Mouse (Mus musculus) limb, embryonic 14.5 days (tissue): ENCODE measurements around the gene Fads2. TPM values are rescaled to one million over a fixed set of nuclear protein-coding genes. Genes with fewer than 3 reads are reported as not detected.
A peak's percentile ranks its signal among the peaks of the same experiment; 100 is the strongest.

Source experiments
- ATAC-seq: fragments of 200-750 bp; cut with Nextera tagmentation; 2 replicates; pipeline ENCODE4 v1.8.0; 2017; ENCODE audit warnings: low read depth, moderate number of reproducible peaks, moderate TSS enrichment; ENCODE audit not compliant: low FRiP score
- DNase-seq: peaks from one replicate; pipeline ENCODE4 v3.0.0-alpha.2; 2015; ENCODE audit warnings: low spot score
- H3K27ac ChIP-seq: fragments of 300-500 bp; sonication (generic); replicated peaks from 2 replicates; pipeline ENCODE4 v1.5.1; 2014; ENCODE audit warnings: low read depth, mild to moderate bottlenecking, low read length, moderate library complexity, mixed read lengths
- H3K27me3 ChIP-seq: fragments of 300-500 bp; sonication (generic); 2 replicates; pipeline ENCODE4 v1.6.1; 2014; ENCODE audit warnings: low read length, mixed read lengths; ENCODE audit not compliant: control insufficient read depth, insufficient read depth
- H3K36me3 ChIP-seq: fragments of 300-500 bp; sonication (generic); 2 replicates; pipeline ENCODE4 v1.6.1; 2014; ENCODE audit warnings: mild to moderate bottlenecking, low read length, moderate library complexity, mixed read lengths; ENCODE audit not compliant: control insufficient read depth, insufficient read depth
- H3K4me1 ChIP-seq: fragments of 300-500 bp; sonication (generic); 2 replicates; pipeline ENCODE4 v1.6.1; 2014; ENCODE audit warnings: antibody characterized with exemption, low read length, mixed read lengths; ENCODE audit not compliant: control insufficient read depth, insufficient read depth
- H3K4me2 ChIP-seq: fragments of 300-500 bp; sonication (generic); replicated peaks from 2 replicates; pipeline ENCODE4 v1.6.1; 2014; ENCODE audit warnings: low read depth, mild to moderate bottlenecking, low read length, moderate library complexity; ENCODE audit not compliant: severe bottlenecking
- H3K4me3 ChIP-seq: fragments of 300-500 bp; sonication (generic); replicated peaks from 2 replicates; pipeline ENCODE4 v1.5.1; 2014; ENCODE audit warnings: low read length
- H3K9ac ChIP-seq: fragments of 300-500 bp; sonication (generic); 2 replicates; pipeline ENCODE4 v1.6.1; 2014; ENCODE audit warnings: mild to moderate bottlenecking, low read depth, low read length, moderate library complexity; ENCODE audit not compliant: severe bottlenecking
- H3K9me3 ChIP-seq: fragments of 300-500 bp; sonication (generic); 2 replicates; pipeline ENCODE4 v1.6.1; 2016; ENCODE audit warnings: low read length; ENCODE audit not compliant: control insufficient read depth
- POLR2A ChIP-seq: fragments of 200-500 bp; IDR thresholded peaks from 2 replicates; pipeline ENCODE4 v1.8.0; 2012; ENCODE audit warnings: inconsistent platforms, mild to moderate bottlenecking, moderate library complexity, borderline replicate concordance; ENCODE audit not compliant: insufficient read depth, insufficient read length; ENCODE audit errors: extremely low read depth
- WGBS: fragments of 180-500 bp; shearing (Covaris S2); extraction: QIAGEN DNeasy Blood & Tissue Kit; methylation state at CpG from one replicate; pipeline ENCODE4 v1.1.7; 2014; 5-methylcytosine and 5-hydroxymethylcytosine counted together
- polyA plus RNA-seq, 2 experiments: library from polyadenylated mRNA; depleted of rRNA in 1 of 2; stranded (reverse) in 1 of 2; unstranded in 1 of 2; fragments of >200 nt; fragmentation: Nextera tagmentation in 1 of 2; extraction: Ambion mirVana in 1 of 2; gene quantifications; 2 replicates each; pipeline versions ENCODE4 v1.2.1 to v1.2.3; 2012 to 2014

Gene Fads2
- polyA plus RNA-seq (2012; rRNA removed) (80.3 and 99.0 TPM in 2 replicates), polyA plus RNA-seq (2014; fragmentation: Nextera tagmentation; extraction: Ambion mirVana) (26.4 and 30.9 TPM in 2 replicates)

GRCm38 (mm10) chr19:10101341-10102053, at the start of gene Fads2:
Gene Fads2 (minus strand): TSS chr19:10101746.
- Histone ChIP-seq H3K27ac (peak within 1 kb of the TSS; percentile 84), H3K27me3 (no peaks in the 10 kb centered on the region), H3K4me2 (peak within 1 kb of the TSS; percentile 72), H3K4me3 (peak within 1 kb of the TSS; percentile 72), H3K36me3 (peaks cover 3% of the 10 kb centered on the region), H3K9me3 (no peaks in the 10 kb centered on the region), H3K4me1 (peaks cover 18% of the 10 kb centered on the region), H3K9ac (peak within 1 kb of the TSS; percentile 73)
- DNase-seq (peak; percentile 93), ATAC-seq (peak; percentile 94)
- peak; percentile 74; the same call in 1 of the 2 replicates for TF ChIP-seq POLR2A
- under 1% methylated on average over 35 of the region's 57 CpGs for WGBS

DNA sequence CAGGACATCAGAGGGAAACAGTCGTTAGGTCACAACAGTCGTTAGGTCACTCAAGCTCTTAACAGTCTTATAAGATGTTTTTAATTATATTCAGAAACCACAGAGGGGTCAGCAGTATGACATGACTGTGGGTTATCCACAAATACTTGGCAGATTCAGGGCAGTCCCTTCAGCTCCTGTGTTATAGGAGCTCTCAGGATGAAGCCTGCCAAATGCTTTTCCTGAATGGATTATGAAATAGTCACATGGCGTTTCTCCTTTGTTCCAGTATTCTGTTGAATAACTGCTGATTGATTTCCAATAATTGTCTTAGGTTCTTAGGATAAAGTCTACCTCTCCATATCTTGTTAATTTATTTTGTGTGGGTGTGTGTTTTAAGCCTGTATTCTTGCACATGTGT, 47.6 kb upstream of the Fads2 start:
- Histone ChIP-seq H3K27me3 (no peaks in the 10 kb centered on the region), H3K27ac (no peak overlapping the region), H3K9ac (no peak overlapping the region), H3K9me3 (0 out of 2 replicates have a peak, but pooled peaks cover 3% of the 10 kb centered on the region), H3K4me1 (no peaks in the 10 kb centered on the region), H3K4me2 (no peak overlapping the region), H3K36me3 (no peaks in the 10 kb centered on the region), H3K4me3 (no peak overlapping the region)
- DNase-seq (no peak), ATAC-seq (no peak)
- WGBS = 43% methylated on average over 3 of the region's 3 CpGs
- TF ChIP-seq POLR2A = no peak

DNA sequence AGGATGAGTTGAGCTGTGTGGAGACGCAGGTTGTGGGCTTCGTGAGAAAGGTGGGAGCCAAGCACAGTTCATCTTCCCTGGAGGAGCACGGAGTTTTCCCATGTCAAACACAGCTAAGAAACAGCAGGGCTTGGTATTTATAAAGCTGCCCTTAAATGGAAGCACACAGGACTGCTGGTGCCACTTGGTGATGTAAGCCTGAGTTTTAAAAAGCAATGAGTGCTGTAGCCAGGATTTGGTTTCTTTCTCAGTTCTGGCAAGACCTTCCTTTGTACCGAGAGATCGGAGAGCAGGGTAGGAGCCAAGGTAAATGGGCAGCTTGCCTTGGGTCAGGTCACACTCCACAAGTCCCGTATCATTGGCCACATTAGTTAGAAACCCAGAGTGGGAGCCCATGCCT, 47.0 kb upstream of the Fads2 start:
- no peak for TF ChIP-seq POLR2A
- H3K27ac ChIP-seq = no peak overlapping the region
- 80% methylated on average over 6 of the region's 6 CpGs for WGBS
- H3K36me3 ChIP-seq = no peaks in the 10 kb centered on the region
- no peak for ATAC-seq
- 0 out of 2 replicates have a peak, but pooled peaks cover 3% of the 10 kb centered on the region for H3K9me3 ChIP-seq
- H3K4me3 ChIP-seq = no peak overlapping the region
- no peak overlapping the region for H3K9ac ChIP-seq
- no peaks in the 10 kb centered on the region for H3K4me1 ChIP-seq
- no peak overlapping the region for H3K4me2 ChIP-seq
- DNase-seq = no peak
- no peaks in the 10 kb centered on the region for H3K27me3 ChIP-seq

- ATAC-seq = no peak
- Histone ChIP-seq H3K9me3 (no peaks in the 10 kb centered on the region), H3K4me2 (no peak overlapping the region), H3K4me3 (no peak overlapping the region), H3K27ac (no peak overlapping the region), H3K27me3 (no peaks in the 10 kb centered on the region), H3K4me1 (no peaks in the 10 kb centered on the region), H3K9ac (no peak overlapping the region), H3K36me3 (no peaks in the 10 kb centered on the region)
- no peak for TF ChIP-seq POLR2A
- 47% methylated on average over 4 of the region's 4 CpGs for WGBS
- DNase-seq = no peak
Measured at GRCm38 (mm10) chr19:10144464-10144863, 42.9 kb upstream of the Fads2 start.

DNA sequence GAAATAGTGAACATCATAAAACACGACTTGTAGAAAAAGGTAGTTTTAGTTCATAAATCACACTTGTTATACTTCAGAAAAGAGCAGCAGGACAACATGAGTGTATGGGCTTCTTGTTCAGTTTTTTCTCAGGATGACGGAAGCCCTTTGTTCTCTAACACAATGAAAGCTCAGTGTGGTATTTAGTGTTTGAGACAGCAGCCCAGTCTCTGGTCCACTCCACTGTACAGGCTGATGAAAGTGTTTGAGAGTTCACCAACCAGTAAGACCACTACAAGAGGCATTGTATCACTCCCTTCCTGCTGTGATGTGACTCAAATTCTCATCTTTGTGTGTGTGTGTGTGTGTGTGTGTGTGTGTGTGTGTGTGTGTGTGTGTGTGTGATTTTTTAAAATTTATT, 42.1 kb upstream of the Fads2 start:
- ATAC-seq = no peak
- no peak for DNase-seq
- Histone ChIP-seq H3K4me3 (no peak overlapping the region), H3K36me3 (no peaks in the 10 kb centered on the region), H3K4me2 (no peak overlapping the region), H3K4me1 (no peaks in the 10 kb centered on the region), H3K9ac (no peak overlapping the region), H3K9me3 (no peaks in the 10 kb centered on the region), H3K27ac (no peak overlapping the region), H3K27me3 (no peaks in the 10 kb centered on the region)
- no peak for TF ChIP-seq POLR2A
- WGBS = 69% methylated on average over 2 of the region's 2 CpGs
